Mouse (Mus musculus): ENCODE data around the gene Bmx. TPM values are rescaled to one million over a fixed set of nuclear protein-coding genes. Genes with fewer than 3 reads are reported as not detected.

Gene Bmx
- total RNA-seq (2023): not detected

DNA sequence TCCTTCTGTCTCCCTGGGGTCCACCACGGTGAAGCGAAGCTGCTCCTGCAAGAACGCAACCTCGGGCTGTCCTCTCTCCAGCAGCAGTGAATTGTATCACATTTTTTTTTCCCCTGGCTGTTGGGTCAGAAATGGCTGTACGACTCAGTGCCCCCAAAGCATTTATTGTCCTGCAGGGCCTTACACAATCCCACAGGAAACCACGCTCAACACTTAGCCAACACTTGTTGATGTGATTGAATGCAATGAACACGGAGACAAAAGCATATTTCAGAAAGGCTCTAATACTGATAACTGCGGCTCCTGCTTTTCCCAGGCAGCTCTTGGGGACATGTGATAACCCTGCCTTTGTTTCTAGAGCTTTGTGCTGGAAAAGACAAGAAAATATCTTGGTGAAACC lies at the start of gene Bmx:
TSS of gene Bmx (minus strand) at position 137 of the 400 bp plus-strand sequence.

DNA sequence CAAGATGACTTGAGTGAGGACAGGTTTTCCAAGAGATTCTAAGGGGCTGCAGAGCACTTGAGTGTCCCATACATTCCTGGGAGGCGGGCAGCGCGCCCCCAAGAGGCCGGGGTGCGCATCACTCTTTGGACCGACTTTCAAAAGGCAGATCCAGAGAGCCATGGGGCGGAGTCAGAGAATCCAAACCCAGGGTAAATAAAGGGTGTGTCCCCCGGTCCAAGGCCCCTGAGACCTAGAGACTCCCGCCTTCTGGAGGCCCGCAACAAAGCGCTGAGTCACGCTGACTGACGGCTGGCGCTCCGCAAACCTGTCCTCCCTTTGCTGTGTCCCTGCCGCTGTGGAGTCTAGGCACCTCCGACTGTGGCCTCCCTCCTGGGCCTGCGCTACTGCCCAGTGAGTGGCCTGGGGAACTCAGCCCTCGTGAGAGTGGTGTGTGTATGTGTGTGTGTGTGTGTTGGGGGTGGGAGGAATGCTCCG lies 11.3 kb upstream of the Bmx start, which contains the start of gene Pir:
TSS of gene Pir (plus strand) at position 87 of the 477 bp plus-strand sequence.

Other genes starting within 250 kb of the Bmx start
- 0.15 TPM for gene Car5b, start 230.2 kb downstream of the Bmx start, total RNA-seq (2023)
- 6.2 TPM for gene Siah1b, start 181.7 kb downstream of the Bmx start, total RNA-seq (2023)
- not detected for gene Cltrn, start 169.4 kb downstream of the Bmx start, total RNA-seq (2023)
- gene Ace2, start 118.9 kb downstream of the Bmx start, total RNA-seq (2023): not detected
- not detected for gene Pir, start 11.2 kb upstream of the Bmx start, total RNA-seq (2023)
- gene Vegfd, start 115.2 kb upstream of the Bmx start, total RNA-seq (2023): not detected
- 13.4 TPM for gene Piga, start 161.6 kb upstream of the Bmx start, total RNA-seq (2023)
- not detected for gene Asb11, start 178.8 kb upstream of the Bmx start, total RNA-seq (2023)
- gene Asb9, start 248.1 kb upstream of the Bmx start, total RNA-seq (2023): not detected

Measured in CD4-positive naive resting alpha-beta T cell, adult 57 days (primary cell).